Mouse (Mus musculus) forebrain, embryonic 12.5 days (tissue): ENCODE measurements around the gene Zfp710. TPM values are rescaled to one million over a fixed set of nuclear protein-coding genes. Genes with fewer than 3 reads are reported as not detected.

Source experiments
- ATAC-seq: fragments of 200-750 bp; cut with Nextera tagmentation; 2 replicates; pipeline ENCODE4 v1.8.0; 2017; ENCODE audit warnings: moderate TSS enrichment; ENCODE audit not compliant: low FRiP score
- H3K27ac ChIP-seq: fragments of 300-500 bp; sonication (generic); 2 replicates; pipeline ENCODE4 v1.5.1; 2016; ENCODE audit warnings: mild to moderate bottlenecking
- H3K27me3 ChIP-seq: fragments of 300-500 bp; sonication (generic); 2 replicates; pipeline ENCODE4 v1.6.1; 2016; ENCODE audit warnings: mild to moderate bottlenecking
- H3K36me3 ChIP-seq: fragments of 300-500 bp; sonication (generic); replicated peaks from 2 replicates; pipeline ENCODE4 v1.6.1; 2016; ENCODE audit warnings: mild to moderate bottlenecking
- H3K4me1 ChIP-seq: fragments of 300-500 bp; sonication (generic); 2 replicates; pipeline ENCODE4 v1.6.1; 2016
- H3K4me2 ChIP-seq: fragments of 300-500 bp; sonication (generic); 2 replicates; pipeline ENCODE4 v1.6.1; 2016; ENCODE audit warnings: mild to moderate bottlenecking, moderate library complexity
- H3K4me3 ChIP-seq: fragments of 300-500 bp; sonication (generic); replicated peaks from 2 replicates; pipeline ENCODE4 v1.5.1; 2016; ENCODE audit warnings: mild to moderate bottlenecking
- H3K9ac ChIP-seq: fragments of 300-500 bp; sonication (generic); 2 replicates; pipeline ENCODE4 v1.6.1; 2016; ENCODE audit warnings: mild to moderate bottlenecking
- H3K9me3 ChIP-seq: fragments of 300-500 bp; sonication (generic); 2 replicates; pipeline ENCODE4 v1.6.1; 2016
- whole genome bisulfite sequencing: fragments of 180-500 bp; shearing (Covaris S2); methylation state at CpG from one replicate; pipeline ENCODE4 v1.1.7; 2016; 5-methylcytosine and 5-hydroxymethylcytosine counted together
- polyA plus RNA-seq: library from polyadenylated mRNA; unstranded; fragments of >200 nt; fragmentation: Nextera tagmentation; extraction: Ambion mirVana; gene quantifications from 2 replicates; pipeline ENCODE4 v1.2.1, GENCODE M21; 2016

Gene Zfp710
- polyA plus RNA-seq, 1 experiment from 2014 or later, result 30.5 TPM

- H3K4me2 ChIP-seq, result no peak overlapping the region
- H3K27ac ChIP-seq, result no peak overlapping the region
- H3K27me3 ChIP-seq, result no peaks in the 10 kb centered on the region
- 66% methylated on average over 21 of the region's 21 CpGs for WGBS
- H3K9me3 ChIP-seq, result no peaks in the 10 kb centered on the region
- H3K4me1 ChIP-seq, result no peaks in the 10 kb centered on the region
- no peak overlapping the region for H3K4me3 ChIP-seq
- H3K9ac ChIP-seq, result no peak overlapping the region
- no peak for ATAC-seq
- H3K36me3 ChIP-seq, result no peaks in the 10 kb centered on the region
Measured at GRCm38 (mm10) chr7:80014826-80015755, 9.5 kb upstream of the Zfp710 start.

- H3K4me2 ChIP-seq, result no peak overlapping the region
Measured at GRCm38 (mm10) chr7:80018506-80019452, 5.8 kb upstream of the Zfp710 start.

GRCm38 (mm10) chr7:80023621-80024435 lies 786 bp upstream of the Zfp710 start:
- H3K9ac ChIP-seq, result no peak overlapping the region

More at GRCm38 (mm10) chr7:80018506-80019452, 5.8 kb upstream of the Zfp710 start:
- Histone ChIP-seq H3K27ac (no peak overlapping the region), H3K9me3 (no peaks in the 10 kb centered on the region), H3K27me3 (no peaks in the 10 kb centered on the region), H3K4me1 (no peaks in the 10 kb centered on the region), H3K36me3 (no peaks in the 10 kb centered on the region), H3K9ac (no peak overlapping the region), H3K4me3 (no peak overlapping the region)
- ATAC-seq, result no peak
- WGBS, result 93% methylated on average over 16 of the region's 17 CpGs

GRCm38 (mm10) chr7:80025391-80026117 lies 940 bp downstream of the Zfp710 start:
- peaks cover 40% of the 10 kb centered on the region for H3K4me1 ChIP-seq
- ATAC-seq, result peak; percentile 15; the same call in 1 of the 2 replicates
- under 1% methylated on average over 27 of the region's 28 CpGs for WGBS

More at GRCm38 (mm10) chr7:80023621-80024435, 786 bp upstream of the Zfp710 start:
- H3K9me3 ChIP-seq, result no peaks in the 10 kb centered on the region
- peak overlapping the region; percentile 98 for H3K27ac ChIP-seq
- no peaks in the 10 kb centered on the region for H3K27me3 ChIP-seq
- peak overlapping the region; percentile 89 for H3K4me2 ChIP-seq
- no peaks in the 10 kb centered on the region for H3K36me3 ChIP-seq
- no peak for ATAC-seq
- peaks cover 30% of the 10 kb centered on the region for H3K4me1 ChIP-seq
- H3K4me3 ChIP-seq, result peak overlapping the region; percentile 90; the same call in 1 of the 2 replicates
- WGBS, result 70% methylated on average over 5 of the region's 5 CpGs

GRCm38 (mm10) chr7:80026118-80026989 lies 1.7 kb downstream of the Zfp710 start:
- 0 out of 2 replicates have a peak, but pooled peaks cover 6% of the 10 kb centered on the region for H3K36me3 ChIP-seq
- H3K9me3 ChIP-seq, result no peaks in the 10 kb centered on the region
- ATAC-seq, result peak; percentile 63
- H3K4me3 ChIP-seq, result peak overlapping the region; percentile 90
- peaks cover 48% of the 10 kb centered on the region for H3K4me1 ChIP-seq
- H3K4me2 ChIP-seq, result peak overlapping the region; percentile 89
- peak overlapping the region; percentile 99 for H3K9ac ChIP-seq
- under 1% methylated on average over 31 of the region's 59 CpGs for WGBS
- no peaks in the 10 kb centered on the region for H3K27me3 ChIP-seq
- peak overlapping the region; percentile 98 for H3K27ac ChIP-seq

More at GRCm38 (mm10) chr7:80025391-80026117, 940 bp downstream of the Zfp710 start:
- Histone ChIP-seq H3K9ac (peak overlapping the region; percentile 99), H3K9me3 (no peaks in the 10 kb centered on the region), H3K27me3 (no peaks in the 10 kb centered on the region), H3K4me2 (peak overlapping the region; percentile 89), H3K4me3 (peak overlapping the region; percentile 90), H3K36me3 (0 out of 2 replicates have a peak, but pooled peaks cover 3% of the 10 kb centered on the region), H3K27ac (peak overlapping the region; percentile 98)

- Histone ChIP-seq H3K4me1 (peaks cover 55% of the 10 kb centered on the region), H3K9me3 (no peaks in the 10 kb centered on the region), H3K27me3 (no peaks in the 10 kb centered on the region), H3K9ac (peak overlapping the region; percentile 99), H3K4me3 (peak overlapping the region; percentile 90), H3K27ac (peak overlapping the region; percentile 98), H3K36me3 (0 out of 2 replicates have a peak, but pooled peaks cover 6% of the 10 kb centered on the region), H3K4me2 (peak overlapping the region; percentile 89)
- WGBS, result 2% methylated on average over 45 of the region's 71 CpGs
- 0 out of 2 replicates have a peak, but pooled peaks have one; percentile 11 for ATAC-seq
Measured at GRCm38 (mm10) chr7:80026990-80027635, 2.5 kb downstream of the Zfp710 start.

GRCm38 (mm10) chr7:80027636-80028417 lies 3.2 kb downstream of the Zfp710 start:
- H3K9ac ChIP-seq, result peak overlapping the region; percentile 99
- 0 out of 2 replicates have a peak, but pooled peaks cover 6% of the 10 kb centered on the region for H3K36me3 ChIP-seq
- peak overlapping the region; percentile 90 for H3K4me3 ChIP-seq
- 0 out of 2 replicates have a peak overlapping the region, but pooled peaks have one; percentile 98 for H3K27ac ChIP-seq
- peak overlapping the region; percentile 89 for H3K4me2 ChIP-seq
- peaks cover 63% of the 10 kb centered on the region for H3K4me1 ChIP-seq
- H3K27me3 ChIP-seq, result no peaks in the 10 kb centered on the region
- no peak for ATAC-seq
- no peaks in the 10 kb centered on the region for H3K9me3 ChIP-seq
- WGBS, result 3% methylated on average over 23 of the region's 23 CpGs

- ATAC-seq, result no peak
Measured at GRCm38 (mm10) chr7:80028418-80028720, 3.8 kb downstream of the Zfp710 start.

GRCm38 (mm10) chr7:80030009-80030408 lies 5.4 kb downstream of the Zfp710 start:
- H3K27ac ChIP-seq, result no peak overlapping the region
- no peak overlapping the region for H3K4me2 ChIP-seq
- no peaks in the 10 kb centered on the region for H3K27me3 ChIP-seq
- H3K36me3 ChIP-seq, result 0 out of 2 replicates have a peak, but pooled peaks cover 6% of the 10 kb centered on the region
- peaks cover 69% of the 10 kb centered on the region for H3K4me1 ChIP-seq
- no peak overlapping the region for H3K9ac ChIP-seq
- H3K9me3 ChIP-seq, result no peaks in the 10 kb centered on the region
- H3K4me3 ChIP-seq, result no peak overlapping the region
- no peak for ATAC-seq

More at GRCm38 (mm10) chr7:80028418-80028720, 3.8 kb downstream of the Zfp710 start:
- Histone ChIP-seq H3K4me2 (peak overlapping the region; percentile 89), H3K9me3 (no peaks in the 10 kb centered on the region), H3K27ac (no peak overlapping the region), H3K27me3 (no peaks in the 10 kb centered on the region), H3K4me1 (peaks cover 66% of the 10 kb centered on the region), H3K4me3 (peak overlapping the region; percentile 90), H3K36me3 (0 out of 2 replicates have a peak, but pooled peaks cover 6% of the 10 kb centered on the region), H3K9ac (peak overlapping the region; percentile 99; the same call in 1 of the 2 replicates)
- 30% methylated on average over 3 of the region's 3 CpGs for WGBS
